Mouse (Mus musculus) midbrain, embryonic 11.5 days (tissue): ENCODE measurements around the gene Micu2. TPM values are rescaled to one million over a fixed set of nuclear protein-coding genes. Genes with fewer than 3 reads are reported as not detected.

Experiments
- ATAC-seq: fragments of 200-750 bp; cut with Nextera tagmentation; 2 replicates; pipeline ENCODE4 v1.8.0; 2017; ENCODE audit warnings: moderate TSS enrichment, moderate library complexity; ENCODE audit not compliant: low FRiP score
- DNase-seq: peaks from one replicate; pipeline ENCODE4 v3.0.0; 2015; ENCODE audit warnings: low spot score; ENCODE audit errors: missing footprints
- H3K27ac ChIP-seq: fragments of 300-500 bp; sonication (generic); 2 replicates; pipeline ENCODE4 v1.5.1; 2014; ENCODE audit warnings: low read depth, low read length
- H3K27me3 ChIP-seq: fragments of 300-500 bp; sonication (generic); 2 replicates; pipeline ENCODE4 v1.6.1; 2014; ENCODE audit warnings: mild to moderate bottlenecking, low read length, moderate library complexity, mixed read lengths; ENCODE audit not compliant: control insufficient read depth, insufficient read depth
- H3K36me3 ChIP-seq: fragments of 300-500 bp; sonication (generic); 2 replicates; pipeline ENCODE4 v1.6.1; 2014; ENCODE audit warnings: mild to moderate bottlenecking, low read length, moderate library complexity, mixed read lengths; ENCODE audit not compliant: control insufficient read depth, insufficient read depth
- H3K4me1 ChIP-seq: fragments of 300-500 bp; sonication (generic); 2 replicates; pipeline ENCODE4 v1.6.1; 2014; ENCODE audit warnings: low read length; ENCODE audit not compliant: control insufficient read depth, insufficient read depth
- H3K4me2 ChIP-seq: fragments of 300-500 bp; sonication (generic); 2 replicates; pipeline ENCODE4 v1.6.1; 2014; ENCODE audit warnings: mild to moderate bottlenecking, moderate library complexity
- H3K4me3 ChIP-seq: fragments of 300-500 bp; sonication (generic); 2 replicates; pipeline ENCODE4 v1.5.1; 2014; ENCODE audit warnings: low read depth, low read length
- H3K9ac ChIP-seq: fragments of 300-500 bp; sonication (generic); 2 replicates; pipeline ENCODE4 v1.6.1; 2014; ENCODE audit warnings: low read length
- H3K9me3 ChIP-seq: fragments of 300-500 bp; sonication (generic); 2 replicates; pipeline ENCODE4 v1.6.1; 2016; ENCODE audit warnings: low read length; ENCODE audit not compliant: control insufficient read depth
- WGBS: fragments of 180-500 bp; shearing (Covaris S2); extraction: QIAGEN DNeasy Blood & Tissue Kit; methylation state at CpG from one replicate; pipeline ENCODE4 v1.1.7; 2014; 5-methylcytosine and 5-hydroxymethylcytosine counted together
- polyA plus RNA-seq: library from polyadenylated mRNA; unstranded; fragments of >200 nt; fragmentation: Nextera tagmentation; extraction: Ambion mirVana; gene quantifications from 2 replicates; pipeline ENCODE4 v1.2.1, GENCODE M21; 2014

Micu2 gene
- polyA plus RNA-seq: 54.1 and 54.5 TPM in 2 replicates

- H3K27ac ChIP-seq: peak within 1 kb of the TSS; percentile 57; the same call in 1 of the 2 replicates
- H3K9ac ChIP-seq: peak within 1 kb of the TSS; percentile 94
- 2% methylated on average over 75 of the region's 76 CpGs for WGBS
- peak within 1 kb of the TSS; percentile 90 for H3K4me3 ChIP-seq
- H3K36me3 ChIP-seq: no peaks in the 10 kb centered on the region
- H3K4me2 ChIP-seq: peak within 1 kb of the TSS; percentile 65
- peaks cover 4% of the 10 kb centered on the region; the same call in 1 of the 2 replicates for H3K4me1 ChIP-seq
- DNase-seq (peak; percentile 98), ATAC-seq (peak; percentile 98)
- H3K9me3 ChIP-seq: no peaks in the 10 kb centered on the region
- H3K27me3 ChIP-seq: no peaks in the 10 kb centered on the region; the same call in 1 of the 2 replicates
Measured at GRCm38 (mm10) chr14:57998526-57999401, at the start of gene Micu2. TSS of gene Micu2 (minus strand) at chr14:57999262.

GRCm38 (mm10) chr14:58046639-58047284 lies 47.7 kb upstream of the Micu2 start:
- WGBS: 80% methylated on average over 4 of the region's 4 CpGs
- no peak for ATAC-seq
- Histone ChIP-seq H3K27me3 (no peaks in the 10 kb centered on the region), H3K4me1 (no peaks in the 10 kb centered on the region), H3K36me3 (no peaks in the 10 kb centered on the region), H3K27ac (no peak overlapping the region), H3K4me3 (no peak overlapping the region), H3K9ac (no peak overlapping the region), H3K4me2 (no peak overlapping the region), H3K9me3 (no peaks in the 10 kb centered on the region)
- no peak for DNase-seq

- ATAC-seq (no peak), DNase-seq (no peak)
- 40% methylated on average over 6 of the region's 6 CpGs for WGBS
Measured at GRCm38 (mm10) chr14:58036174-58036573, 37.1 kb upstream of the Micu2 start.

GRCm38 (mm10) chr14:58034567-58034966 lies 35.5 kb upstream of the Micu2 start:
- ATAC-seq (no peak), DNase-seq (peak; percentile 96)
- WGBS: 11% methylated on average over 8 of the region's 8 CpGs
- Histone ChIP-seq H3K27me3 (no peaks in the 10 kb centered on the region), H3K9ac (no peak overlapping the region), H3K4me3 (no peak overlapping the region), H3K9me3 (no peaks in the 10 kb centered on the region), H3K27ac (no peak overlapping the region), H3K36me3 (no peaks in the 10 kb centered on the region), H3K4me2 (no peak overlapping the region), H3K4me1 (no peaks in the 10 kb centered on the region)

More at GRCm38 (mm10) chr14:58036174-58036573, 37.1 kb upstream of the Micu2 start:
- Histone ChIP-seq H3K9me3 (no peaks in the 10 kb centered on the region), H3K27ac (no peak overlapping the region), H3K36me3 (no peaks in the 10 kb centered on the region), H3K4me2 (no peak overlapping the region), H3K9ac (no peak overlapping the region), H3K4me1 (no peaks in the 10 kb centered on the region), H3K27me3 (no peaks in the 10 kb centered on the region), H3K4me3 (no peak overlapping the region)

GRCm38 (mm10) chr14:58018869-58019268 lies 19.8 kb upstream of the Micu2 start:
- no peak overlapping the region for H3K4me2 ChIP-seq
- WGBS: 40% methylated on average over 2 of the region's 2 CpGs
- H3K4me3 ChIP-seq: no peak overlapping the region
- H3K27ac ChIP-seq: no peak overlapping the region
- no peaks in the 10 kb centered on the region for H3K9me3 ChIP-seq
- H3K4me1 ChIP-seq: no peaks in the 10 kb centered on the region
- no peaks in the 10 kb centered on the region for H3K27me3 ChIP-seq
- H3K9ac ChIP-seq: no peak overlapping the region
- DNase-seq (no peak), ATAC-seq (no peak)
- no peaks in the 10 kb centered on the region for H3K36me3 ChIP-seq

- no peak overlapping the region for H3K9ac ChIP-seq
- WGBS: 79% methylated on average over 6 of the region's 6 CpGs
- no peak for ATAC-seq
Measured at GRCm38 (mm10) chr14:58003852-58004251, 4.8 kb upstream of the Micu2 start.

GRCm38 (mm10) chr14:58002161-58002560 lies 3.1 kb upstream of the Micu2 start:
- no peaks in the 10 kb centered on the region; the same call in 1 of the 2 replicates for H3K27me3 ChIP-seq
- no peak for ATAC-seq
- no peaks in the 10 kb centered on the region for H3K36me3 ChIP-seq
- no peak overlapping the region for H3K9ac ChIP-seq
- H3K4me3 ChIP-seq: no peak overlapping the region
- H3K4me2 ChIP-seq: no peak overlapping the region
- H3K9me3 ChIP-seq: no peaks in the 10 kb centered on the region
- H3K27ac ChIP-seq: no peak overlapping the region
- DNase-seq: no peak
- 90% methylated on average over 1 of the region's 1 CpGs for WGBS
- peaks cover 4% of the 10 kb centered on the region; the same call in 1 of the 2 replicates for H3K4me1 ChIP-seq

More at GRCm38 (mm10) chr14:58003852-58004251, 4.8 kb upstream of the Micu2 start:
- Histone ChIP-seq H3K4me2 (no peak overlapping the region), H3K27ac (no peak overlapping the region), H3K9me3 (no peaks in the 10 kb centered on the region), H3K4me3 (no peak overlapping the region), H3K27me3 (no peaks in the 10 kb centered on the region; the same call in 1 of the 2 replicates), H3K36me3 (no peaks in the 10 kb centered on the region), H3K4me1 (no peaks in the 10 kb centered on the region)
- DNase-seq: no peak

GRCm38 (mm10) chr14:57999402-57999734 lies 306 bp upstream of the Micu2 start:
- Histone ChIP-seq H3K4me1 (peaks cover 4% of the 10 kb centered on the region; the same call in 1 of the 2 replicates), H3K27ac (no peak overlapping the region), H3K9ac (peak overlapping the region; percentile 94; the same call in 1 of the 2 replicates), H3K36me3 (no peaks in the 10 kb centered on the region), H3K9me3 (no peaks in the 10 kb centered on the region), H3K27me3 (no peaks in the 10 kb centered on the region; the same call in 1 of the 2 replicates), H3K4me3 (peak overlapping the region; percentile 90), H3K4me2 (peak overlapping the region; percentile 65)
- ATAC-seq (no peak), DNase-seq (no peak)
- WGBS: 33% methylated on average over 5 of the region's 5 CpGs

GRCm38 (mm10) chr14:57997431-57997830 lies 1.6 kb downstream of the Micu2 start:
- no peak for DNase-seq
- H3K4me3 ChIP-seq: no peak overlapping the region
- H3K36me3 ChIP-seq: no peaks in the 10 kb centered on the region
- H3K9ac ChIP-seq: no peak overlapping the region
- peaks cover 4% of the 10 kb centered on the region; the same call in 1 of the 2 replicates for H3K4me1 ChIP-seq
- H3K4me2 ChIP-seq: no peak overlapping the region
- H3K27ac ChIP-seq: no peak overlapping the region
- no peak for ATAC-seq
- H3K9me3 ChIP-seq: no peaks in the 10 kb centered on the region
- WGBS: 82% methylated on average over 1 of the region's 1 CpGs
- H3K27me3 ChIP-seq: no peaks in the 10 kb centered on the region; the same call in 1 of the 2 replicates
